Mouse (Mus musculus) heart, adult 2 months (tissue): ENCODE measurements at regions not wholly inside any gene's neighbourhood (a gene's known extent, or its start where the extent isn't known, plus 50 kb on each side); places are given as distances from the start of the nearest gene placed in this dataset.
A peak's percentile ranks its signal among the peaks of the same experiment; 100 is the strongest.

ENCODE experiments used
- DNase-seq, 2 experiments: peaks; one replicate each; pipeline ENCODE4 v3.0.0; 2021
- H3K27ac ChIP-seq: fragments of 200-600 bp; 2 replicates; pipeline ENCODE4 v1.8.1; 2022
- H3K27me3 ChIP-seq: fragments of 200-500 bp; 2 replicates; pipeline ENCODE4 v1.6.1; 2012; ENCODE audit warnings: mild to moderate bottlenecking, low read length, inconsistent platforms, mixed read lengths; ENCODE audit not compliant: control insufficient read depth, insufficient read depth
- H3K36me3 ChIP-seq: fragments of 200-500 bp; 2 replicates; pipeline ENCODE4 v1.6.1; 2012; ENCODE audit warnings: low read length, inconsistent platforms; ENCODE audit not compliant: control insufficient read depth, insufficient read depth
- H3K4me1 ChIP-seq: fragments of 200-500 bp; 2 replicates; pipeline ENCODE4 v1.6.1; 2011; ENCODE audit warnings: low read length; ENCODE audit not compliant: control insufficient read depth, insufficient read depth
- H3K4me3 ChIP-seq: fragments of 200-600 bp; 2 replicates; pipeline ENCODE4 v1.8.1; 2022
- H3K79me2 ChIP-seq: fragments of 200-500 bp; replicated peaks from 2 replicates; pipeline ENCODE4 v1.6.1; 2012; ENCODE audit warnings: mild to moderate bottlenecking, inconsistent platforms, low read length, moderate library complexity, mixed read lengths; ENCODE audit not compliant: control insufficient read depth, insufficient read depth
- H3K9ac ChIP-seq: fragments of 200-500 bp; 2 replicates; pipeline ENCODE4 v1.6.1; 2012; ENCODE audit warnings: low read depth, mild to moderate bottlenecking, control low read depth, inconsistent platforms, low read length, mixed read lengths
- CTCF ChIP-seq: fragments of 200-600 bp; IDR thresholded peaks from 2 replicates; pipeline ENCODE4 v1.8.1; 2022; ENCODE audit warnings: antibody characterized with exemption, mild to moderate bottlenecking, moderate library complexity
- EP300 ChIP-seq: fragments of 200-500 bp; IDR thresholded peaks from 2 replicates; pipeline ENCODE4 v1.6.1; 2011; ENCODE audit warnings: low read depth, low read length, control low read depth; ENCODE audit not compliant: insufficient read depth
- POLR2A ChIP-seq: fragments of 200-500 bp; IDR thresholded peaks from 2 replicates; pipeline ENCODE4 v1.6.1; 2011; ENCODE audit warnings: mild to moderate bottlenecking, low read depth, low read length, control low read depth; ENCODE audit not compliant: insufficient read depth
- WGBS: fragments of 180-500 bp; shearing (Covaris S2); methylation state at CpG from one replicate; pipeline ENCODE4 v1.1.7; 2018; 5-methylcytosine and 5-hydroxymethylcytosine counted together
- intact Hi-C: fragments of 180-260 bp; cut with DNase I; formaldehyde crosslinking; loops from one replicate; pipeline ENCODE4 v1.15.1; 2025

GRCm38 (mm10) chrX:161426625-161427024 is 139.4 kb downstream of the Gm15262 start:
- Histone ChIP-seq H3K4me3 (no peak overlapping the region), H3K9ac (no peak overlapping the region), H3K4me1 (no peaks in the 10 kb centered on the region), H3K27ac (no peak overlapping the region), H3K27me3 (no peaks in the 10 kb centered on the region), H3K79me2 (no peaks in the 10 kb centered on the region), H3K36me3 (no peaks in the 10 kb centered on the region)
- TF ChIP-seq CTCF (no peak), POLR2A (no peak), EP300 (no peak)
- intact Hi-C loops, result no loop called here
- no peak for DNase-seq

GRCm38 (mm10) chrX:161428012-161428411 is 140.8 kb downstream of the Gm15262 start:
- Histone ChIP-seq H3K27me3 (no peaks in the 10 kb centered on the region), H3K27ac (no peak overlapping the region), H3K79me2 (no peaks in the 10 kb centered on the region), H3K36me3 (no peaks in the 10 kb centered on the region), H3K4me3 (no peak overlapping the region), H3K4me1 (no peaks in the 10 kb centered on the region), H3K9ac (no peak overlapping the region)
- WGBS, result 71% methylated on average over 5 of the region's 5 CpGs
- DNase-seq, result no peak
- intact Hi-C loops, result no loop called here
- no peak for TF ChIP-seq CTCF
- TF ChIP-seq POLR2A, result no peak
- no peak for TF ChIP-seq EP300

- Histone ChIP-seq H3K9ac (no peak overlapping the region), H3K36me3 (no peaks in the 10 kb centered on the region), H3K27ac (no peak overlapping the region), H3K4me1 (no peaks in the 10 kb centered on the region), H3K4me3 (no peak overlapping the region), H3K79me2 (no peaks in the 10 kb centered on the region), H3K27me3 (no peaks in the 10 kb centered on the region)
- intact Hi-C loops, result no loop called here
- TF ChIP-seq EP300, result no peak
- peak; percentile 28 for TF ChIP-seq CTCF
- WGBS, result 69% methylated on average over 6 of the region's 6 CpGs
- DNase-seq, result no peak
Observed at GRCm38 (mm10) chrX:161435348-161435747, 148.1 kb downstream of the Gm15262 start.
